Mouse (Mus musculus) hindbrain, embryonic 16.5 days (tissue): ENCODE data around the gene Armc9. TPM values are rescaled to one million over a fixed set of nuclear protein-coding genes. Genes with fewer than 3 reads are reported as not detected.

ENCODE experiments used
- ATAC-seq: fragments of 200-750 bp; cut with Nextera tagmentation; 2 replicates; pipeline ENCODE4 v1.8.0; 2017; ENCODE audit warnings: moderate TSS enrichment, moderate library complexity
- H3K27ac ChIP-seq: fragments of 300-500 bp; sonication (generic); 2 replicates; pipeline ENCODE4 v1.5.1; 2014; ENCODE audit warnings: low read depth, mild to moderate bottlenecking, control low read depth, low read length, moderate library complexity
- H3K27me3 ChIP-seq: fragments of 300-500 bp; sonication (generic); replicated peaks from 2 replicates; pipeline ENCODE4 v1.6.1; 2014; ENCODE audit warnings: low read length; ENCODE audit not compliant: control insufficient read depth, insufficient read depth
- H3K36me3 ChIP-seq: fragments of 300-500 bp; sonication (generic); 2 replicates; pipeline ENCODE4 v1.6.1; 2014; ENCODE audit warnings: mild to moderate bottlenecking, low read length, moderate library complexity, mixed read lengths; ENCODE audit not compliant: control insufficient read depth, insufficient read depth
- H3K4me1 ChIP-seq: fragments of 300-500 bp; sonication (generic); 2 replicates; pipeline ENCODE4 v1.6.1; 2014; ENCODE audit warnings: low read depth, low read length; ENCODE audit not compliant: control insufficient read depth, insufficient read depth
- H3K4me2 ChIP-seq: fragments of 300-500 bp; sonication (generic); 2 replicates; pipeline ENCODE4 v1.6.1; 2014; ENCODE audit warnings: mild to moderate bottlenecking, low read length, control low read depth, moderate library complexity
- H3K4me3 ChIP-seq: fragments of 300-500 bp; sonication (generic); 2 replicates; pipeline ENCODE4 v1.5.1; 2014; ENCODE audit warnings: mild to moderate bottlenecking, low read length, control low read depth, moderate library complexity
- H3K9ac ChIP-seq: fragments of 300-500 bp; sonication (generic); 2 replicates; pipeline ENCODE4 v1.6.1; 2014; ENCODE audit warnings: low read depth, mild to moderate bottlenecking, control low read depth, low read length, moderate library complexity
- H3K9me3 ChIP-seq: fragments of 300-500 bp; sonication (generic); 2 replicates; pipeline ENCODE4 v1.6.1; 2014; ENCODE audit warnings: mild to moderate bottlenecking, low read length, moderate library complexity; ENCODE audit not compliant: control insufficient read depth
- WGBS: fragments of 180-500 bp; shearing (Covaris S2); extraction: QIAGEN DNeasy Blood & Tissue Kit; methylation state at CpG from one replicate; pipeline ENCODE4 v1.1.7; 2014; 5-methylcytosine and 5-hydroxymethylcytosine counted together
- polyA plus RNA-seq: library from polyadenylated mRNA; unstranded; fragments of >200 nt; fragmentation: Nextera tagmentation; extraction: Ambion mirVana; gene quantifications from 2 replicates; pipeline ENCODE4 v1.2.1, GENCODE M21; 2015

The Armc9 gene
- polyA plus RNA-seq, 1 experiment from 2014 or later, result 34.5 TPM

GRCm38 (mm10) chr1:86201312-86201711 lies 46.7 kb downstream of the Armc9 start:
- H3K4me1 ChIP-seq, result no peaks in the 10 kb centered on the region
- H3K4me3 ChIP-seq, result no peak overlapping the region
- ATAC-seq, result no peak
- H3K9ac ChIP-seq, result no peak overlapping the region
- peaks cover 57% of the 10 kb centered on the region for H3K36me3 ChIP-seq
- no peak overlapping the region for H3K27ac ChIP-seq
- H3K4me2 ChIP-seq, result no peak overlapping the region
- no peaks in the 10 kb centered on the region for H3K27me3 ChIP-seq
- no peaks in the 10 kb centered on the region for H3K9me3 ChIP-seq

- Histone ChIP-seq H3K4me2 (no peak overlapping the region), H3K36me3 (peaks cover 47% of the 10 kb centered on the region), H3K4me3 (no peak overlapping the region), H3K27me3 (no peaks in the 10 kb centered on the region), H3K4me1 (no peaks in the 10 kb centered on the region), H3K27ac (no peak overlapping the region), H3K9me3 (no peaks in the 10 kb centered on the region), H3K9ac (no peak overlapping the region)
- no peak for ATAC-seq
- WGBS, result 93% methylated on average over 9 of the region's 9 CpGs
These were observed 48.1 kb downstream of the Armc9 start for GRCm38 (mm10) chr1:86202617-86203219.

- Histone ChIP-seq H3K9ac (no peak overlapping the region), H3K27me3 (no peaks in the 10 kb centered on the region), H3K27ac (no peak overlapping the region), H3K9me3 (no peaks in the 10 kb centered on the region), H3K4me2 (no peak overlapping the region), H3K36me3 (peaks cover 21% of the 10 kb centered on the region), H3K4me1 (no peaks in the 10 kb centered on the region), H3K4me3 (no peak overlapping the region)
- WGBS, result 87% methylated on average over 7 of the region's 7 CpGs
- ATAC-seq, result no peak
These were observed 56.1 kb downstream of the Armc9 start for GRCm38 (mm10) chr1:86210676-86211075.

- Histone ChIP-seq H3K4me3 (no peak overlapping the region), H3K9ac (no peak overlapping the region), H3K4me1 (no peaks in the 10 kb centered on the region), H3K4me2 (no peak overlapping the region), H3K27me3 (no peaks in the 10 kb centered on the region), H3K27ac (no peak overlapping the region), H3K9me3 (no peaks in the 10 kb centered on the region), H3K36me3 (peaks cover 19% of the 10 kb centered on the region)
- ATAC-seq, result no peak
- 100% methylated on average over 1 of the region's 1 CpGs for WGBS
These were observed 56.9 kb downstream of the Armc9 start for GRCm38 (mm10) chr1:86211498-86211897.

- Histone ChIP-seq H3K4me2 (no peak overlapping the region), H3K9me3 (no peaks in the 10 kb centered on the region), H3K4me1 (no peaks in the 10 kb centered on the region), H3K9ac (no peak overlapping the region), H3K36me3 (peaks cover 19% of the 10 kb centered on the region), H3K27me3 (no peaks in the 10 kb centered on the region), H3K4me3 (no peak overlapping the region), H3K27ac (no peak overlapping the region)
- WGBS, result 93% methylated on average over 8 of the region's 8 CpGs
- ATAC-seq, result no peak
These were observed 58.2 kb downstream of the Armc9 start for GRCm38 (mm10) chr1:86212731-86213130.

GRCm38 (mm10) chr1:86214158-86214557 lies 59.6 kb downstream of the Armc9 start:
- H3K36me3 ChIP-seq, result peaks cover 20% of the 10 kb centered on the region
- no peak overlapping the region for H3K4me2 ChIP-seq
- WGBS, result 4% methylated on average over 1 of the region's 1 CpGs
- no peaks in the 10 kb centered on the region; the same call in 1 of the 2 replicates for H3K9me3 ChIP-seq
- H3K4me3 ChIP-seq, result no peak overlapping the region
- no peaks in the 10 kb centered on the region for H3K27me3 ChIP-seq
- H3K9ac ChIP-seq, result no peak overlapping the region
- no peaks in the 10 kb centered on the region for H3K4me1 ChIP-seq
- ATAC-seq, result peak; percentile 63
- H3K27ac ChIP-seq, result no peak overlapping the region

GRCm38 (mm10) chr1:86215297-86215696 lies 60.7 kb downstream of the Armc9 start:
- peaks cover 19% of the 10 kb centered on the region for H3K36me3 ChIP-seq
- 97% methylated on average over 1 of the region's 1 CpGs for WGBS

GRCm38 (mm10) chr1:86216412-86216811 lies 61.8 kb downstream of the Armc9 start:
- no peak overlapping the region for H3K9ac ChIP-seq
- no peaks in the 10 kb centered on the region; the same call in 1 of the 2 replicates for H3K9me3 ChIP-seq
- WGBS, result 89% methylated on average over 5 of the region's 5 CpGs
- H3K4me2 ChIP-seq, result no peak overlapping the region
- no peaks in the 10 kb centered on the region for H3K27me3 ChIP-seq
- H3K4me1 ChIP-seq, result no peaks in the 10 kb centered on the region
- H3K36me3 ChIP-seq, result peaks cover 19% of the 10 kb centered on the region
- H3K27ac ChIP-seq, result no peak overlapping the region
- no peak overlapping the region for H3K4me3 ChIP-seq
- ATAC-seq, result no peak

More at GRCm38 (mm10) chr1:86215297-86215696, 60.7 kb downstream of the Armc9 start:
- Histone ChIP-seq H3K9me3 (no peaks in the 10 kb centered on the region; the same call in 1 of the 2 replicates), H3K4me1 (no peaks in the 10 kb centered on the region), H3K27ac (no peak overlapping the region), H3K4me3 (no peak overlapping the region), H3K4me2 (no peak overlapping the region), H3K9ac (no peak overlapping the region), H3K27me3 (no peaks in the 10 kb centered on the region)
- ATAC-seq, result no peak

- peaks cover 19% of the 10 kb centered on the region for H3K36me3 ChIP-seq
- no peak overlapping the region for H3K4me2 ChIP-seq
- H3K9ac ChIP-seq, result no peak overlapping the region
- ATAC-seq, result no peak
- no peak overlapping the region for H3K4me3 ChIP-seq
- no peaks in the 10 kb centered on the region for H3K27me3 ChIP-seq
- no peaks in the 10 kb centered on the region for H3K4me1 ChIP-seq
- WGBS, result 66% methylated on average over 6 of the region's 6 CpGs
- H3K27ac ChIP-seq, result no peak overlapping the region
- H3K9me3 ChIP-seq, result no peaks in the 10 kb centered on the region; the same call in 1 of the 2 replicates
These were observed 63.4 kb downstream of the Armc9 start for GRCm38 (mm10) chr1:86217976-86218375.
